Mouse (Mus musculus) stomach, embryonic 14.5 days (tissue): ENCODE data around the gene Sos2. TPM values are rescaled to one million over a fixed set of nuclear protein-coding genes. Genes with fewer than 3 reads are reported as not detected.
"Not testable (repeated sequence)": the region's sequence is repeated elsewhere in the genome, so short reads cannot be mapped to it uniquely, and the experiment has no call there.

ENCODE experiments used
- ATAC-seq: fragments of 200-750 bp; cut with Nextera tagmentation; 2 replicates; pipeline ENCODE4 v1.8.0; 2017; ENCODE audit warnings: low read depth, moderate TSS enrichment; ENCODE audit not compliant: insufficient number of reproducible peaks, insufficient read depth, low FRiP score
- H3K27ac ChIP-seq: fragments of 300-500 bp; sonication (generic); 2 replicates; pipeline ENCODE4 v1.5.1; 2014; ENCODE audit warnings: mild to moderate bottlenecking, low read length, moderate library complexity, mixed read lengths
- H3K27me3 ChIP-seq: fragments of 300-500 bp; sonication (generic); 2 replicates; pipeline ENCODE4 v1.6.1; 2014; ENCODE audit warnings: low read length, control low read depth, mixed read lengths; ENCODE audit not compliant: control insufficient read depth, insufficient read depth
- H3K36me3 ChIP-seq: fragments of 300-500 bp; sonication (generic); 2 replicates; pipeline ENCODE4 v1.6.1; 2014; ENCODE audit warnings: mild to moderate bottlenecking, control low read depth, low read length, moderate library complexity, mixed read lengths; ENCODE audit not compliant: control insufficient read depth, insufficient read depth
- H3K4me1 ChIP-seq: fragments of 300-500 bp; sonication (generic); 2 replicates; pipeline ENCODE4 v1.6.1; 2014; ENCODE audit warnings: low read length, control low read depth, mixed read lengths; ENCODE audit not compliant: control insufficient read depth, insufficient read depth
- H3K4me2 ChIP-seq: fragments of 300-500 bp; sonication (generic); replicated peaks from 2 replicates; pipeline ENCODE4 v1.6.1; 2014; ENCODE audit warnings: low read depth, low read length, control low read depth
- H3K4me3 ChIP-seq: fragments of 300-500 bp; sonication (generic); 2 replicates; pipeline ENCODE4 v1.5.1; 2014; ENCODE audit warnings: low read depth, low read length, control low read depth
- H3K9ac ChIP-seq: fragments of 300-500 bp; sonication (generic); replicated peaks from 2 replicates; pipeline ENCODE4 v1.6.1; 2014; ENCODE audit warnings: low read depth, mild to moderate bottlenecking, control low read depth, low read length, moderate library complexity, mixed read lengths
- H3K9me3 ChIP-seq: fragments of 300-500 bp; sonication (generic); 2 replicates; pipeline ENCODE4 v1.6.1; 2016; ENCODE audit warnings: low read depth, low read length, control low read depth; ENCODE audit not compliant: control insufficient read depth
- WGBS: fragments of 180-500 bp; shearing (Covaris S2); extraction: QIAGEN DNeasy Blood & Tissue Kit; methylation state at CpG from one replicate; pipeline ENCODE4 v1.1.7; 2014; 5-methylcytosine and 5-hydroxymethylcytosine counted together
- polyA plus RNA-seq: library from polyadenylated mRNA; unstranded; fragments of >200 nt; fragmentation: Nextera tagmentation; extraction: Ambion mirVana; gene quantifications from 2 replicates; pipeline ENCODE4 v1.2.1, GENCODE M21; 2014

The Sos2 gene
- polyA plus RNA-seq, 1 experiment from 2014 or later, result 15.0 TPM

DNA sequence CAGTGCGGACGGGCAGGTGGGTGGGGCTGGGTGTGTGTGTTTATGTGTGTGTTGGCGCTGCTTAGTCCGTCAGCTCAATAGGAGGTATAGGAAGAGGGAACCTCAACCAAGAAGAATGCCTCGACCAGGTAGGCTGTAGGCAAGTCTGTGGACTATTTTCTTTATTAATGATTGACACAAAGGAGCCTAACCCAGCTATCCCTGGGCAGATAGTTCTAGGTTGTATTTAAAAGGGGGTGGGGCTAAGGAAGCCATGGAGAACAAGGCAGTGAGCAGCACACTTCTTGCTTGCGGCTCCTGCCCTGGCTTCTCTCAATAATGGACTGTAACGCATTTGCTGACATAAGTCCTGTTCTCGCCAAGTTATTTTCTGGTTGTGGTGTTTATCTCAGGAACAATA lies 32.1 kb downstream of the Sos2 start:
- Histone ChIP-seq H3K4me3 (no peak overlapping the region), H3K27ac (no peak overlapping the region), H3K36me3 (peaks cover 12% of the 10 kb centered on the region; the same call in 1 of the 2 replicates), H3K9ac (no peak overlapping the region), H3K4me1 (0 out of 2 replicates have a peak, but pooled peaks cover 2% of the 10 kb centered on the region), H3K4me2 (no peak overlapping the region), H3K27me3 (no peaks in the 10 kb centered on the region), H3K9me3 (no peaks in the 10 kb centered on the region)
- 83% methylated on average over 8 of the region's 8 CpGs for WGBS
- ATAC-seq, result no peak

- no peak for ATAC-seq
- H3K27me3 ChIP-seq, result no peaks in the 10 kb centered on the region
- H3K4me3 ChIP-seq, result no peak overlapping the region
- H3K9me3 ChIP-seq, result no peaks in the 10 kb centered on the region
- H3K4me2 ChIP-seq, result no peak overlapping the region
- H3K27ac ChIP-seq, result no peak overlapping the region
- no peak overlapping the region for H3K9ac ChIP-seq
- 0 out of 2 replicates have a peak, but pooled peaks cover 2% of the 10 kb centered on the region for H3K4me1 ChIP-seq
- 81% methylated on average over 8 of the region's 8 CpGs for WGBS
- H3K36me3 ChIP-seq, result peaks cover 7% of the 10 kb centered on the region; the same call in 1 of the 2 replicates
Observed at GRCm38 (mm10) chr12:69645821-69646616, 35.6 kb downstream of the Sos2 start.

GRCm38 (mm10) chr12:69644877-69645276 lies 36.8 kb downstream of the Sos2 start:
- Histone ChIP-seq H3K27me3 (no peaks in the 10 kb centered on the region), H3K9me3 (no peaks in the 10 kb centered on the region), H3K27ac (no peak overlapping the region), H3K4me2 (no peak overlapping the region), H3K4me1 (0 out of 2 replicates have a peak, but pooled peaks cover 2% of the 10 kb centered on the region), H3K9ac (no peak overlapping the region), H3K4me3 (no peak overlapping the region), H3K36me3 (peaks cover 10% of the 10 kb centered on the region)
- no peak for ATAC-seq
- 74% methylated on average over 3 of the region's 3 CpGs for WGBS

GRCm38 (mm10) chr12:69642877-69643276 lies 38.8 kb downstream of the Sos2 start:
- no peak for ATAC-seq
- WGBS, result 87% methylated on average over 5 of the region's 5 CpGs
- Histone ChIP-seq H3K36me3 (peaks cover 18% of the 10 kb centered on the region), H3K4me3 (no peak overlapping the region), H3K27me3 (no peaks in the 10 kb centered on the region), H3K4me1 (0 out of 2 replicates have a peak, but pooled peaks cover 2% of the 10 kb centered on the region), H3K27ac (no peak overlapping the region), H3K9ac (no peak overlapping the region), H3K4me2 (no peak overlapping the region), H3K9me3 (no peaks in the 10 kb centered on the region)

- no peak overlapping the region for H3K9ac ChIP-seq
- no peak overlapping the region for H3K4me3 ChIP-seq
- H3K4me2 ChIP-seq, result no peak overlapping the region
- H3K9me3 ChIP-seq, result no peaks in the 10 kb centered on the region
- H3K36me3 ChIP-seq, result peaks cover 7% of the 10 kb centered on the region
- no peaks in the 10 kb centered on the region for H3K4me1 ChIP-seq
- no peak for ATAC-seq
- H3K27ac ChIP-seq, result no peak overlapping the region
- H3K27me3 ChIP-seq, result no peaks in the 10 kb centered on the region
- 93% methylated on average over 3 of the region's 3 CpGs for WGBS
Observed at GRCm38 (mm10) chr12:69634761-69635160, 46.9 kb downstream of the Sos2 start.

DNA sequence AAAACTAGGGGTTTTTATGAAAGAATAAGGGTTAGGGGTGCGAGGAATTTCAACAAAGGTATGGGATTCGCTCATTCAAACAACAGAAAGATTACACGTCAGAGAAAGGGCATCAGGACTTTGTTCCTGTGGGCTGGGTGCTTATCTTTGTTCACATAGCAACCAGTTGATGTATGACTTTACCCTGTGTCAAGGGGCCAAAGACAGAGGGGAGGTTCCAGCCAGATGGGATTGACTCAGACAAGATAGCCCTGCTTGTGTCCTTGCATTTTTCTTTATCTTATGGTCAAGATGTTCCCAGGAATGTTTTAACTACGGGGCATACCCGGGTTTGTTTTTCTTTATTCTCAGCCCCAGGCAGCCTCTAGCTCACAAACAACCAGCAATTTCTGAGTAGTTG lies 63.1 kb downstream of the Sos2 start:
- WGBS, result 75% methylated on average over 5 of the region's 5 CpGs
- ATAC-seq, H3K4me1 ChIP-seq, H3K4me2 ChIP-seq, H3K4me3 ChIP-seq, H3K27ac ChIP-seq, H3K9me3 ChIP-seq, H3K9ac ChIP-seq, H3K27me3 ChIP-seq: not testable (repeated sequence)
- peaks cover 17% of the 10 kb centered on the region for H3K36me3 ChIP-seq

DNA sequence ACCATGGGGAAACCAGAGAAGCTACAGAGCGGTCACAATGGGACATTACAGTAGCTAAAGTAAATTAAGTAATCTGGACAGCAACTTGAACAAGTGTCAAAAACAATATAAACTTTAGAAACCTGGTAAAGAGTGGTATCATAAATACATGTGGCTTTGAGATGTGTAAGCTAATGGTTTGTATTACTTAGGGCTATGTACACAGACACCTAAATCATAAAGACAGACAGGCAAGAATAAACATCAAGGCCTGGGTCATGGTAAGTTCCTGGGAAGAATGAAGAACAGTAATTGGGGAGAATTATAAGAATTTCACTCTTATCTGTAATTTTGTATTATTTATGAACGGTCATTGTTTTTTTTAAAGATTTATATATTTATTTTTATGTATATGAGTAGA lies 77.3 kb downstream of the Sos2 start:
- Histone ChIP-seq H3K36me3 (peaks cover 6% of the 10 kb centered on the region; the same call in 1 of the 2 replicates), H3K27me3 (no peaks in the 10 kb centered on the region), H3K27ac (no peak overlapping the region), H3K9ac (no peak overlapping the region), H3K4me1 (no peaks in the 10 kb centered on the region), H3K4me3 (no peak overlapping the region), H3K9me3 (no peaks in the 10 kb centered on the region), H3K4me2 (no peak overlapping the region)
- WGBS, result 70% methylated on average over 2 of the region's 2 CpGs
- no peak for ATAC-seq

- no peak for ATAC-seq
- 83% methylated on average over 4 of the region's 4 CpGs for WGBS
Observed at GRCm38 (mm10) chr12:69597446-69597845, 84.2 kb downstream of the Sos2 start.

More at GRCm38 (mm10) chr12:69597446-69597845, 84.2 kb downstream of the Sos2 start:
- Histone ChIP-seq H3K27me3 (no peaks in the 10 kb centered on the region), H3K9ac (no peak overlapping the region), H3K27ac (no peak overlapping the region), H3K9me3 (no peaks in the 10 kb centered on the region), H3K4me2 (no peak overlapping the region), H3K36me3 (peaks cover 12% of the 10 kb centered on the region), H3K4me3 (no peak overlapping the region), H3K4me1 (no peaks in the 10 kb centered on the region)
